Mouse (Mus musculus) midbrain, postnatal 0 days (tissue): ENCODE results near the gene Serpina3k. TPM values are rescaled to one million over a fixed set of nuclear protein-coding genes. Genes with fewer than 3 reads are reported as not detected.
"Not testable (repeated sequence)": the region's sequence is repeated elsewhere in the genome, so short reads cannot be mapped to it uniquely, and the experiment has no call there.

Source experiments
- ATAC-seq: fragments of 200-750 bp; cut with Nextera tagmentation; 2 replicates; pipeline ENCODE4 v1.8.0; 2017; ENCODE audit warnings: moderate number of reproducible peaks, mild to moderate bottlenecking, moderate TSS enrichment, moderate library complexity; ENCODE audit not compliant: low FRiP score
- DNase-seq: peaks from one replicate; pipeline ENCODE4 v3.0.0-alpha.2; 2015; ENCODE audit warnings: low spot score
- H3K27ac ChIP-seq: fragments of 300-500 bp; sonication (generic); 2 replicates; pipeline ENCODE4 v1.5.1; 2014; ENCODE audit warnings: low read depth, mild to moderate bottlenecking, low read length, mixed read lengths
- H3K27me3 ChIP-seq: fragments of 300-500 bp; sonication (generic); 2 replicates; pipeline ENCODE4 v1.6.1; 2014; ENCODE audit warnings: low read length, control low read depth, mixed read lengths; ENCODE audit not compliant: insufficient read depth
- H3K36me3 ChIP-seq: fragments of 300-500 bp; sonication (generic); 2 replicates; pipeline ENCODE4 v1.6.1; 2014; ENCODE audit warnings: low read length, control low read depth, mixed read lengths; ENCODE audit not compliant: insufficient read depth
- H3K4me1 ChIP-seq: fragments of 300-500 bp; sonication (generic); 2 replicates; pipeline ENCODE4 v1.6.1; 2014; ENCODE audit warnings: mild to moderate bottlenecking, control low read depth, antibody characterized with exemption, low read length, mixed read lengths; ENCODE audit not compliant: insufficient read depth
- H3K4me2 ChIP-seq: fragments of 300-500 bp; sonication (generic); 2 replicates; pipeline ENCODE4 v1.6.1; 2014; ENCODE audit warnings: low read depth, mild to moderate bottlenecking, low read length, mixed read lengths; ENCODE audit not compliant: poor library complexity, severe bottlenecking
- H3K4me3 ChIP-seq: fragments of 300-500 bp; sonication (generic); 2 replicates; pipeline ENCODE4 v1.5.1; 2014; ENCODE audit warnings: low read depth, mild to moderate bottlenecking, low read length, moderate library complexity
- H3K9ac ChIP-seq: fragments of 300-500 bp; sonication (generic); replicated peaks from 2 replicates; pipeline ENCODE4 v1.6.1; 2014; ENCODE audit warnings: mild to moderate bottlenecking, low read length, moderate library complexity, mixed read lengths; ENCODE audit not compliant: poor library complexity, severe bottlenecking
- H3K9me3 ChIP-seq: fragments of 300-500 bp; sonication (generic); 2 replicates; pipeline ENCODE4 v1.6.1; 2016; ENCODE audit warnings: low read length, control low read depth
- CTCF ChIP-seq: IDR thresholded peaks from 2 replicates; pipeline ENCODE4 v1.5.1; 2016; ENCODE audit warnings: antibody characterized with exemption, mild to moderate bottlenecking
- WGBS: fragments of 180-500 bp; shearing (Covaris S2); extraction: QIAGEN DNeasy Blood & Tissue Kit; methylation state at CpG from one replicate; pipeline ENCODE4 v1.1.7; 2014; 5-methylcytosine and 5-hydroxymethylcytosine counted together
- polyA plus RNA-seq: library from polyadenylated mRNA; unstranded; fragments of >200 nt; fragmentation: Nextera tagmentation; extraction: Ambion mirVana; gene quantifications from 2 replicates; pipeline ENCODE4 v1.2.1, GENCODE M21; 2015
- total RNA-seq: library from RNA; depleted of rRNA; stranded (reverse); fragments of >200 nt; gene quantifications from 2 replicates; pipeline ENCODE4 v1.2.3, GENCODE M21; 2014

The Serpina3k gene
- total and polyA plus RNA-seq, 2 experiments from 2014 or later, result not detected

DNA sequence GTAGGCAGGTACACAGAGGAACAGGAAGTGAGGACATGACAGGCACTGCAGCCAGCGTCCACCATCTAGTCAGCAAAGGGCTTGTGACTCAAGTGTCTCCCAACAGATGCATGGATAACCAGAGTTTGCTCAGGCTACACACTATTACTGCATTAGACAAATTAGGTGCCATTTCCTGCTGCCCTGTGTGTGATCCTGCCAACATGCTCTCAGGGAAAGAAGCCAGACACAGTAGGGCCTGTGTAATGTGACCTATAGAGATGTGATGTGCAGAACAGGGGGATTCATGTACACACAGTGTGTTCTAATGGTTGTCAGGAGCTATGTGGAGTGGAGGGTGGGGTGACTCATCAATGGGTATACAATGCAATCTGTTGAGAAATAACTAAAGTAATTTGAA, 15.8 kb upstream of the Serpina3k start:
- WGBS, result 83% methylated on average over 1 of the region's 1 CpGs

DNA sequence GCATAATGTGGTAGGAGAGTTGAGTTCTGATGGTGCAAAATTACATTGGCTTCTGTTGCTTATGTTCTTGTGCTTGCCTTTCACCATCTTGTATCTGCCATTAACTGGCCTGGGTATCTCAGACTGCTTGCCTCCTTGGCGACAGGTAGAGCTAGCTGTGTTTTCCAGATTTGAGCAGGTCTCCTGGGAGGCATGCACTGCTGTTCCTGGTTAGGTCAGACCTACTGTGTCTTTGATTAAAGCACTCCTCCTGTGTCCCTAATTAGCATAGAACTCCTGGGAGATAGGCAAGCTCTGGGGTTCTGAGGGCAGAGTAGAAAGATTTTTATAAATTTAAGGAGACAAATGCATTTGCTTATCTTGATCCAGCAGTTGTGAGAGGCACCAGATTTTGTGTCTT, 6.6 kb upstream of the Serpina3k start:
- no peaks in the 10 kb centered on the region; the same call in 1 of the 2 replicates for H3K9me3 ChIP-seq
- DNase-seq (no peak), ATAC-seq (no peak)
- H3K36me3 ChIP-seq, result no peaks in the 10 kb centered on the region
- H3K4me2 ChIP-seq, result no peak overlapping the region
- H3K4me1 ChIP-seq, result no peaks in the 10 kb centered on the region
- no peak for TF ChIP-seq CTCF
- no peak overlapping the region for H3K27ac ChIP-seq
- H3K9ac ChIP-seq, result no peak overlapping the region
- H3K4me3 ChIP-seq, result no peak overlapping the region
- 44% methylated on average over 1 of the region's 1 CpGs for WGBS
- no peaks in the 10 kb centered on the region for H3K27me3 ChIP-seq

More for the DNA sequence above, 15.8 kb upstream of the Serpina3k start:
- Histone ChIP-seq H3K9ac (no peak overlapping the region), H3K4me1 (no peaks in the 10 kb centered on the region), H3K4me2 (no peak overlapping the region), H3K27ac (no peak overlapping the region), H3K27me3 (no peaks in the 10 kb centered on the region), H3K4me3 (no peak overlapping the region), H3K9me3 (no peaks in the 10 kb centered on the region), H3K36me3 (no peaks in the 10 kb centered on the region)
- ATAC-seq, result no peak
- TF ChIP-seq CTCF, result no peak
- DNase-seq, result no peak

DNA sequence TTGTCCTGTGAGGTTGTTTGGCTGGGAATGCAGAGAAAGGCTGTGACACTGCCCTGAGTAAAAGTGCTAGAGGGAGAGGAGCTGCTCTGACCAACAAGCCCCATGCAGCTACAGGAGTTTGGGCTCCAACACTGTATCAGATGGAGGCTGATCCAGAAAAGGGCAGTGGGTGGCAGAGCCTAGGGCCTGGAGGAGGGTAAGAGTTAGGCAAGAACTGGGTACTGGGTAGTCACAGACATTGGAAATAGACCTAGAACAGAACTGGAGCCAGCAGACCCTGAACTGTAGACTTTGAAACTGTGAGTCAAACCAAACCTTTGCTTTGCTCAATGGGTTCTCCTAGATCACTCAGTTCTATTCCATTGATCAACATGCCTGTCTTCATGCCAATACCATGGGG, 1.4 kb upstream of the Serpina3k start:
- not testable (repeated sequence) for H3K36me3 ChIP-seq, DNase-seq, H3K9ac ChIP-seq, H3K27ac ChIP-seq, H3K4me1 ChIP-seq, H3K27me3 ChIP-seq, H3K4me3 ChIP-seq, H3K9me3 ChIP-seq, ATAC-seq, H3K4me2 ChIP-seq

DNA sequence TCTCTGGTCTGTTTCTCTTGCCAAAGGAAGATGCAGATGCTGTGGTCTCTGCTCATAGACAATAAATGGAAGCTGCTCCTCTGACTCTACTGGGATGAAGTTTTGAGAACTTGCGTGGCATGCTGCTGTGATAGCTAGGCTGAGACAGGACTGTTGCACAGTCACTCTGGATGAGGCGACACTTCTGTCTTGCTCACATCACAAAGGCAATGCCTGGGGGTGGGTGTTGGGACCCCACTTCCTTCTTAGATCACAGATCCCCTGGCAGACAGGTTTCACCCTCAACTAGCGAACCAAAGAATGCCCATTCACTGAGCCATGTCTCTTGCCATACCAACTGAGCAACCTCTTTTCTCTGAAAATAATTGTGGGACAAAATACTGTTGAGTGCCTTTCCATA, 419 bp downstream of the Serpina3k start:
- 89% methylated on average over 3 of the region's 3 CpGs for WGBS
- no peaks in the 10 kb centered on the region for H3K4me1 ChIP-seq

DNA sequence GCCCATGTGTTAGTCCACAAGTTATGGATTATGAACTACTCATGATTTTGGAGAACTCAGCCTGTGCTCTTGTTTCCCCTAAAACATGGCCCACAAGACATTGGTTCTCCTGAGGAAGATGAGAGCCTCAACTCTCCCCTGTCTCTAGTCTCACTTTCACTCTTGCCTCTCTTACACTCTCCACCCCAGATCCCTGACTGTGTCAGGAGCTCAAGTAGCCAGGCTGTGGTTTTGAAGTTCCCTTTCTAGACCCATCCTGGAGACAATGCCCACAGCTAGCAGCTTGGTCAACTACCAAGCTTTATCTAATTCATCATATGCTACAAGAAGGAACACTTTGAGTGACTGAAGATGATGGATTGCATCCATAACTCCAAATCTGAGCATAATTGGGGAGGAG, 4.2 kb downstream of the Serpina3k start:
- H3K36me3 ChIP-seq, H3K4me1 ChIP-seq, H3K9me3 ChIP-seq, H3K4me2 ChIP-seq, H3K4me3 ChIP-seq, H3K27me3 ChIP-seq, ATAC-seq, DNase-seq, H3K9ac ChIP-seq, H3K27ac ChIP-seq: not testable (repeated sequence)

More for the DNA sequence above, 419 bp downstream of the Serpina3k start:
- no peaks in the 10 kb centered on the region for H3K27me3 ChIP-seq
- no peak overlapping the region for H3K4me3 ChIP-seq
- no peak for TF ChIP-seq CTCF
- H3K36me3 ChIP-seq, result no peaks in the 10 kb centered on the region
- DNase-seq, result no peak
- H3K9ac ChIP-seq, result no peak overlapping the region
- H3K9me3 ChIP-seq, result no peaks in the 10 kb centered on the region
- H3K27ac ChIP-seq, result no peak overlapping the region
- H3K4me2 ChIP-seq, result no peak overlapping the region
- no peak for ATAC-seq

DNA sequence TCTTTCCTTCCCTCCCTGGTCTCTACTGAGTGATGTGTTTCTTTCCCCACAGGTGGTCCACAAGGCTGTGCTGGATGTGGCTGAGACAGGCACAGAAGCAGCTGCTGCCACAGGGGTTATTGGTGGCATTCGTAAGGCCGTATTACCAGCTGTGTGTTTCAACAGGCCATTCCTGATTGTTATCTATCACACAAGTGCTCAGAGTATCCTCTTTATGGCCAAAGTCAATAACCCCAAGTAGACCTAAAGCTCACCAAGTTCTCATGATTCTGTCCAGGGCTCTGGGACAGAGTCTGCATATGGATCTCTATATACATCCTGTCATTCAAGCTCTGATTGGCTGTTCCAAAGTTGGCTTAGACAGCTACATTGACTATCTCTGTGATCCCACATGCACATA, 6.9 kb downstream of the Serpina3k start:
- ATAC-seq (no peak), DNase-seq (no peak)
- no peaks in the 10 kb centered on the region for H3K36me3 ChIP-seq
- no peak overlapping the region for H3K9ac ChIP-seq
- no peak overlapping the region for H3K4me3 ChIP-seq
- H3K4me2 ChIP-seq, result no peak overlapping the region
- no peaks in the 10 kb centered on the region for H3K4me1 ChIP-seq
- no peaks in the 10 kb centered on the region for H3K27me3 ChIP-seq
- no peak overlapping the region for H3K27ac ChIP-seq
- 83% methylated on average over 2 of the region's 2 CpGs for WGBS
- no peak for TF ChIP-seq CTCF
- H3K9me3 ChIP-seq, result no peaks in the 10 kb centered on the region

DNA sequence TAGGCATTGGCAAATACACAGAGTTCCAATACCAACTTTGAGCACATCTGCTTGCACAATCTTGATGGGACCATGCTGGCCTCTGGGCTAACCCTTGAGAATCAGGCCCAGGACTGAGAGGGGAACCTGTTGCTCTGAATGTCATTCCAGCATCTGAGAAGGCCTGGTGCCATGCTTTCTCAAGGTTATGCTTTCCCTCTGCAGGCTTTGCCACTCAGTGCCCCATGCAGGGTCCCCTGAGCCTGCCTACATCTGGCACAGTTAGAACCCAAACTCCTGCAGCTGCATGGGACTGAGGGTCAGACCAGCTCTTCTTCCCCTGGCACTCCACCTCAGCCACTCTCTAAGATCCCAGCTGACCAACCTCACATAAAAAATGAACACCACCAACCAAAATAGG, 7.4 kb downstream of the Serpina3k start:
- H3K4me2 ChIP-seq, result no peak overlapping the region
- H3K36me3 ChIP-seq, result no peaks in the 10 kb centered on the region
- H3K4me3 ChIP-seq, result no peak overlapping the region
- no peak overlapping the region for H3K9ac ChIP-seq
- ATAC-seq, result no peak
- DNase-seq, result no peak
- no peaks in the 10 kb centered on the region for H3K9me3 ChIP-seq
- H3K4me1 ChIP-seq, result no peaks in the 10 kb centered on the region
- H3K27me3 ChIP-seq, result no peaks in the 10 kb centered on the region
- TF ChIP-seq CTCF, result no peak
- H3K27ac ChIP-seq, result no peak overlapping the region
